Mouse (Mus musculus): Measurements from ENCODE around the gene Rock2. TPM values are rescaled to one million over a fixed set of nuclear protein-coding genes. Genes with fewer than 3 reads are reported as not detected.

Rock2 gene
- polyA plus RNA-seq, 1 experiment: 1.0 TPM

- Histone ChIP-seq H3K27me3 (replicated peaks) (peaks cover 29% of the 10 kb centered on the region), H3K4me1 (peaks cover 66% of the 10 kb centered on the region), H3K9me3 (0 out of 2 replicates have a peak, but pooled peaks cover 2% of the 10 kb centered on the region)
Observed at GRCm38 (mm10) chr12:16869870-16870404, 24.8 kb upstream of the Rock2 start.

DNA sequence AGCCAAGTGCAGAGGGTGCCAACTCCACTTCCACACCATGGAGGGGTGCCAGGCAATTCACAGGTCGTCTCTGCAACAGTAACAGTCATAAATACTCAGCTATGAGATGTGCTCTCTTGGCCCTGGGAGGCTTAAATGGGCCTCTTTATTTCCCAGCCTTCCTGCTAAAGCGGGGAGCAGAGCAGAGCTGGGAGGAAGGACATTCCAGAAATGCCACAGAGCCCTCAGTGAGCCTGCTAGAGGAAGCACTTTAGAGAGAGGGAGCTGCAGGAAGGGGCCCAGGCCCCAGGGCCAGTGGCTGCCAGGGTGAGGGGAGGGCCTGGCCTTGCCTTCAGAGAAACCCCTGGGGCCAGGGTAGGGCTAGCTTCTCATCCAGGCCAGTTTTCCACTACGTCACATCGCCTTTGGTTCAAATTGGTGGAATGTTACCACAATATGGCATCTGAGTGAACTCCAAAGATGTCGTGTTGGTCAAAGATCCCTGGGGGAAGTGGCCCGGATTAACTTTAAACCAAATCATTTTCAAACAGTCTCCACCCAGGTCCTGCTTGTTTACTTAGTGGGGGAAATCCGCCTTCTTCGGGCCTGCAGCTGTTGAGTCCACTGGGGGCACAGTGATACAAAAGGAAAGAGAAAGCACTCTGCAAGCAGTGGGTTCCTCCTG is 24.2 kb upstream of the Rock2 start:
- peak overlapping the region; percentile 46 for H3K4me3 ChIP-seq (replicated peaks)
- H3K36me3 ChIP-seq (replicated peaks; ENCODE audit: low read length): no peaks in the 10 kb centered on the region
- H3K27me3 ChIP-seq (replicated peaks): peaks cover 32% of the 10 kb centered on the region
- 0 out of 2 replicates have a peak, but pooled peaks cover 2% of the 10 kb centered on the region for H3K9me3 ChIP-seq
- TF ChIP-seq FLI1 (IDR thresholded peaks at IDR 0.05; ENCODE audit: low read length) (no peak), GATA1 (IDR thresholded peaks at IDR 0.05; ENCODE audit: borderline replicate concordance, low read length) (no peak)
- H3K4me1 ChIP-seq: peaks cover 72% of the 10 kb centered on the region

More at GRCm38 (mm10) chr12:16869870-16870404, 24.8 kb upstream of the Rock2 start:
- TF ChIP-seq GATA1 (IDR thresholded peaks at IDR 0.05; ENCODE audit: borderline replicate concordance, low read length): no peak
- no peak for TF ChIP-seq FLI1 (IDR thresholded peaks at IDR 0.05; ENCODE audit: low read length)
- H3K4me3 ChIP-seq (replicated peaks): peak overlapping the region; percentile 46
- H3K36me3 ChIP-seq (replicated peaks; ENCODE audit: low read length): no peaks in the 10 kb centered on the region

DNA sequence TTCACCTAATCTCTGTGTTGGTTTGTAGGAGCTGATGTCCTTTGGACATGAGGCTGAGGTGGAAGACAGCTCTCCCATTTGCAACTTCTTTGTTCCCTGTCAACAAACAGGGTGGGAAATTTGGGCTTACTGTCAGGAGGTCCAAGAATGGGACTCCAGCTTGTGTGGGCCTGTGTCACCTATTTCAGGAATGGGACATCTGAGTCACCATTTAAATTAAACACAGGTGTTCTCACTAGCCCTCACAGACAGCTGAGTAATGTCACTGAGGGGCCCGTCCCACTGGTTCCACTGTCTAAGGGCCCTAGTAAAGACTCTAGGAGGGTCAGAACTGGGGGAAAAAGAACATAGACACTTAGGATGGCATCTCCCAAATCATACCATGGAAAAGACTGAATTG is 22.7 kb upstream of the Rock2 start:
- no peak for TF ChIP-seq FLI1 (IDR thresholded peaks at IDR 0.05; ENCODE audit: low read length)
- no peak for TF ChIP-seq GATA1 (IDR thresholded peaks at IDR 0.05; ENCODE audit: borderline replicate concordance, low read length)
- Histone ChIP-seq H3K27me3 (replicated peaks) (peaks cover 43% of the 10 kb centered on the region), H3K4me3 (replicated peaks) (no peak overlapping the region), H3K36me3 (replicated peaks; ENCODE audit: low read length) (no peaks in the 10 kb centered on the region), H3K4me1 (peaks cover 64% of the 10 kb centered on the region), H3K9me3 (0 out of 2 replicates have a peak, but pooled peaks cover 2% of the 10 kb centered on the region)

GRCm38 (mm10) chr12:16872926-16873464 is 21.7 kb upstream of the Rock2 start:
- Histone ChIP-seq H3K4me1 (peaks cover 74% of the 10 kb centered on the region), H3K27me3 (replicated peaks) (peaks cover 44% of the 10 kb centered on the region), H3K9me3 (0 out of 2 replicates have a peak, but pooled peaks cover 2% of the 10 kb centered on the region), H3K4me3 (replicated peaks) (no peak overlapping the region), H3K36me3 (replicated peaks; ENCODE audit: low read length) (no peaks in the 10 kb centered on the region)
- no peak for TF ChIP-seq GATA1 (IDR thresholded peaks at IDR 0.05; ENCODE audit: borderline replicate concordance, low read length)
- TF ChIP-seq FLI1 (IDR thresholded peaks at IDR 0.05; ENCODE audit: low read length): no peak

DNA sequence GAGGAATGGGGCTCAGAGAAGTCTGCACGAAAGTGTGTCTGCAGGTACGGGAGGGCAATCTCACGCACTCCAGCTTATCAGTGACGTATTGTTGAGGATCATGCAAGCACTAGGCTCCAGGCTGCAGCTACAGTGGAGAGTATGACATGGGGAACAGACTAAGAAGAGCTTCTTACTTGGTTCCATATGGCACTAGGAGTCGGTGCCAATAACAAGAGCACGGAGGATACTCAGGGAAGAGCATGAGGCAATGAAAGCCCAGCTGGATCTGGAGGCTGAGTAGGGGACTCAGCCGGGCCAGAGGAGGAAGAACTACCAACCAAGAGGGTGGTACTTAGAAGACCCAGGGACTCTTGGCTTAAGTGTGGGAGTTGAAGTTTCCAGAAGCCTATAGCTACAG is 21.1 kb upstream of the Rock2 start:
- Histone ChIP-seq H3K27me3 (replicated peaks) (peaks cover 38% of the 10 kb centered on the region), H3K9me3 (0 out of 2 replicates have a peak, but pooled peaks cover 2% of the 10 kb centered on the region), H3K36me3 (replicated peaks; ENCODE audit: low read length) (no peaks in the 10 kb centered on the region), H3K4me3 (replicated peaks) (no peak overlapping the region), H3K4me1 (peaks cover 77% of the 10 kb centered on the region)
- TF ChIP-seq GATA1 (IDR thresholded peaks at IDR 0.05; ENCODE audit: borderline replicate concordance, low read length): no peak
- no peak for TF ChIP-seq FLI1 (IDR thresholded peaks at IDR 0.05; ENCODE audit: low read length)

DNA sequence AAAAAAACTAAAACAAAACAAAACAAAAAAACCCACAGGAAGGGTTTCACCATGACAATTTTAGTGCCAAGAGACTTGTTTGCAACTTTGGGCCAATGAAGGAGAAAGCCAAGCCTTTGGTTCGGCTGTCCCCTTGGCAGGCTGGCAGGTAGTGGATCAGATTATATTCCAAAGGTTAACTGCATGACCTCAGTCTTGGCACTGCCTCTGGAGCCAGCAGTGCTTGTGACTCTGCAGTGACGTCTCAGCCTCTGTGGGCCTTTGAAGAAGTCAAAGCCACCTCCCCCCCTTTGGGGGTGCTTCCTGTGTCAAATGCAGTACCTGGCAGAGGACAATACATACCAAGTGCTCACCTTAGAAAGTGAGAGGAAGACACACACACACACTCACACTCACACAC is 20.6 kb upstream of the Rock2 start:
- Histone ChIP-seq H3K27me3 (replicated peaks) (peaks cover 33% of the 10 kb centered on the region), H3K9me3 (0 out of 2 replicates have a peak, but pooled peaks cover 2% of the 10 kb centered on the region), H3K4me3 (replicated peaks) (no peak overlapping the region), H3K36me3 (replicated peaks; ENCODE audit: low read length) (no peaks in the 10 kb centered on the region), H3K4me1 (peaks cover 75% of the 10 kb centered on the region)
- TF ChIP-seq FLI1 (IDR thresholded peaks at IDR 0.05; ENCODE audit: low read length) (no peak), GATA1 (IDR thresholded peaks at IDR 0.05; ENCODE audit: borderline replicate concordance, low read length) (no peak)

DNA sequence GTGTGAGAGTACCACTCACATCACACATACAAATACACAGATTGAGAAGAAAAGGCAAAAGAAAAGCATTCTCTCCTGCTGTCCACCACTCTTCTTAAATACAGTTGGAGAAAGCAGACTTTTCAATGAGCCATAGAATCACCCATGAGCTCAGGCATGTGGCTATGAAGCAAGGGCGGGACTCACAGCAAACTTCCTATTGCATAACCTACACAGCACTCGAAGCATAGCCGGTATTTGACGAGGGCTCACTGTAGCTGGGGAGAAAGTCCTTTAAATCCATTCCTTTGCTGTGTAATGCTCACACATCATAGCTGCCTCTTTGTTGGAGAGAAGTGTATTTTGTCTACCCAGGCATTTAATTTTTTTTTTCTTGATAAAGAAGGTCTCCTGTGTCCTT is 19.4 kb upstream of the Rock2 start:
- peak overlapping the region; percentile 26 for H3K4me3 ChIP-seq (replicated peaks)

GRCm38 (mm10) chr12:16875678-16876077 is 19.0 kb upstream of the Rock2 start:
- Histone ChIP-seq H3K27me3 (replicated peaks) (peaks cover 41% of the 10 kb centered on the region), H3K4me1 (peaks cover 71% of the 10 kb centered on the region), H3K4me3 (replicated peaks) (peak overlapping the region; percentile 36), H3K36me3 (replicated peaks; ENCODE audit: low read length) (no peaks in the 10 kb centered on the region), H3K9me3 (0 out of 2 replicates have a peak, but pooled peaks cover 2% of the 10 kb centered on the region)
- TF ChIP-seq GATA1 (IDR thresholded peaks at IDR 0.05; ENCODE audit: borderline replicate concordance, low read length): no peak
- TF ChIP-seq FLI1 (IDR thresholded peaks at IDR 0.05; ENCODE audit: low read length): no peak

More for the DNA sequence above, 19.4 kb upstream of the Rock2 start:
- H3K9me3 ChIP-seq: 0 out of 2 replicates have a peak, but pooled peaks cover 2% of the 10 kb centered on the region
- TF ChIP-seq FLI1 (IDR thresholded peaks at IDR 0.05; ENCODE audit: low read length) (no peak), GATA1 (IDR thresholded peaks at IDR 0.05; ENCODE audit: borderline replicate concordance, low read length) (no peak)
- H3K36me3 ChIP-seq (replicated peaks; ENCODE audit: low read length): no peaks in the 10 kb centered on the region
- peaks cover 75% of the 10 kb centered on the region for H3K4me1 ChIP-seq
- peaks cover 41% of the 10 kb centered on the region for H3K27me3 ChIP-seq (replicated peaks)

DNA sequence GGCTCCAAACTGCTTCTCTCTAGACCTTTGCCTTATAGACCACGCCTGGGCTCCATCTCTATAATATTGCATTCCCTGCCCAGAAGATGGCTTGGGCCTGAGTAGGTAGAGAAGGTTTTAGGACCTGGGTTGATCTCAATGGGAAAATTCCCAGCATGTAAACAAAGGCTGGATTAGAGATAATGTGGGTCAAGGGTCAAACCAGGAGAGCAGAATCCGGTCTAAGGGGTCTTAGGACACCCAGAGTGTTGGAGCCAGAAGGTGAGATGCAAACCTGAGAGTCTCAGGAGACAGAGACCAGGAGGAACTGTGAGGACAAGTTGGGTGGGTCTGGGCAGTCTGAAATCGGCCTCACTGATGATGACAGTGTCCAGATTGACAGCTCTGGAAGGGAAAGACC is 18.0 kb upstream of the Rock2 start:
- Histone ChIP-seq H3K36me3 (replicated peaks; ENCODE audit: low read length) (no peaks in the 10 kb centered on the region), H3K4me1 (peaks cover 63% of the 10 kb centered on the region), H3K27me3 (replicated peaks) (peaks cover 47% of the 10 kb centered on the region), H3K4me3 (replicated peaks) (no peak overlapping the region), H3K9me3 (no peaks in the 10 kb centered on the region)
- TF ChIP-seq GATA1 (IDR thresholded peaks at IDR 0.05; ENCODE audit: borderline replicate concordance, low read length) (no peak), FLI1 (IDR thresholded peaks at IDR 0.05; ENCODE audit: low read length) (no peak)

GRCm38 (mm10) chr12:16877141-16877540 is 17.6 kb upstream of the Rock2 start:
- H3K36me3 ChIP-seq (replicated peaks; ENCODE audit: low read length): no peaks in the 10 kb centered on the region
- H3K4me3 ChIP-seq (replicated peaks): no peak overlapping the region
- TF ChIP-seq FLI1 (IDR thresholded peaks at IDR 0.05; ENCODE audit: low read length): no peak
- no peak for TF ChIP-seq GATA1 (IDR thresholded peaks at IDR 0.05; ENCODE audit: borderline replicate concordance, low read length)
- H3K4me1 ChIP-seq: peaks cover 63% of the 10 kb centered on the region
- no peaks in the 10 kb centered on the region for H3K9me3 ChIP-seq
- peaks cover 51% of the 10 kb centered on the region for H3K27me3 ChIP-seq (replicated peaks)
